Mouse (Mus musculus): ENCODE results near the gene E130308A19Rik.

DNA sequence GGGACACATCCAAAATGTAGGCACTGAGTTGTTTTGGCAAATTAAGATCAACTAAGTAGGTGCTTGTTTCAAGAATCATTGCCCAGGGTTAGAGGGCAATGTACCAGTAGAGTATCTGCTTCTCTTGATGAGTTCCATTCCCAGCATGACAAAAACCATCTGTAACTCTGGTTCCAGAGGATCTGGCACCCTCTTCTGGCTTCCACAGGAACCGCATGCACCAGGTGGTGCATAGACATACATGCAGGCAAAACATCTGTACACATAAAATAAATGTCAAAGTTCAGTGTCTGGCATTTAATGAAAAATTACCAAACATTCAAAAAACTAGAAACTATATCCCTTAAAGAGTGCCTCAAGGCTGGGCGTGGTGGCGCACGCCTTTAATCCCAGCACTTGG, 113.3 kb downstream of the E130308A19Rik start:
- no peak for TF ChIP-seq POLR2A (IDR thresholded peaks at IDR 0.05; ENCODE audit: borderline replicate concordance, low read depth, low read length)
- TF ChIP-seq CTCF (IDR thresholded peaks at IDR 0.05; ENCODE audit: low read depth, low read length) = no peak

All from bone marrow macrophage, adult 2 months (primary cell).